Mouse (Mus musculus): ENCODE measurements around the gene Hist2h2ac.
A peak's percentile ranks its signal among the peaks of the same experiment; 100 is the strongest.
"Not testable (repeated sequence)": the region's sequence is repeated elsewhere in the genome, so short reads cannot be mapped to it uniquely, and the experiment has no call there.

Gene Hist2h2ac

GRCm38 (mm10) chr3:96249034-96249345 is 28.3 kb upstream of the Hist2h2ac start:
- no peak for DNase-seq (ENCODE audit: low spot score in 2 of 2)

- DNase-seq (ENCODE audit: low spot score in 2 of 2), result no peak
Observed at GRCm38 (mm10) chr3:96248141-96249033, 27.7 kb upstream of the Hist2h2ac start.

- no peak for DNase-seq (ENCODE audit: low spot score in 2 of 2)
Observed at GRCm38 (mm10) chr3:96247356-96248140, 26.9 kb upstream of the Hist2h2ac start.

- not testable (repeated sequence) for DNase-seq (ENCODE audit: low spot score in 2 of 2)
Observed at GRCm38 (mm10) chr3:96246427-96246856, 25.8 kb upstream of the Hist2h2ac start, which contains the start of gene Hist2h3c1. Gene Hist2h3c1 (plus strand): TSS chr3:96246685.

GRCm38 (mm10) chr3:96246018-96246417 is 25.3 kb upstream of the Hist2h2ac start:
- not testable (repeated sequence) for DNase-seq (ENCODE audit: low spot score in 2 of 2)

GRCm38 (mm10) chr3:96245003-96245886 is 24.6 kb upstream of the Hist2h2ac start, which contains the start of gene Hist2h2aa1:
Gene Hist2h2aa1 (plus strand): TSS chr3:96245497.
- DNase-seq (ENCODE audit: low spot score in 2 of 2), result peak; percentile 54 to 77

GRCm38 (mm10) chr3:96243921-96244572 is 23.4 kb upstream of the Hist2h2ac start:
- no peak for DNase-seq (ENCODE audit: low spot score in 2 of 2)

GRCm38 (mm10) chr3:96240799-96241197 is 20.1 kb upstream of the Hist2h2ac start:
- DNase-seq (ENCODE audit: low spot score in 2 of 2), result no peak

GRCm38 (mm10) chr3:96239949-96240798 is 19.5 kb upstream of the Hist2h2ac start, which contains the start of gene Hist2h2aa2:
Gene Hist2h2aa2 (minus strand): TSS chr3:96240276.
- peak; percentile 83 to 93 for DNase-seq (ENCODE audit: low spot score in 2 of 2)

- peak in 1 of 2 experiments; percentile 51 for DNase-seq (ENCODE audit: low spot score in 2 of 2)
Observed at GRCm38 (mm10) chr3:96238954-96239793, 18.5 kb upstream of the Hist2h2ac start, which contains the start of gene Hist2h3c2. Gene Hist2h3c2 (minus strand): TSS chr3:96239127.

GRCm38 (mm10) chr3:96237904-96238511 is 17.3 kb upstream of the Hist2h2ac start:
- no peak for DNase-seq (ENCODE audit: low spot score in 2 of 2)

GRCm38 (mm10) chr3:96237335-96237903 is 16.7 kb upstream of the Hist2h2ac start:
- DNase-seq (ENCODE audit: low spot score in 2 of 2), result no peak

GRCm38 (mm10) chr3:96236834-96237334 is 16.2 kb upstream of the Hist2h2ac start:
- no peak for DNase-seq (ENCODE audit: low spot score in 2 of 2)

- DNase-seq (ENCODE audit: low spot score in 2 of 2), result no peak
Observed at GRCm38 (mm10) chr3:96235836-96236235, 15.2 kb upstream of the Hist2h2ac start.

GRCm38 (mm10) chr3:96234914-96235313 is 14.2 kb upstream of the Hist2h2ac start:
- no peak for DNase-seq (ENCODE audit: low spot score in 2 of 2)

- no peak for DNase-seq (ENCODE audit: low spot score in 2 of 2)
Observed at GRCm38 (mm10) chr3:96231758-96232120, 11.1 kb upstream of the Hist2h2ac start.

GRCm38 (mm10) chr3:96230910-96231757 is 10.5 kb upstream of the Hist2h2ac start:
- no peak for DNase-seq (ENCODE audit: low spot score in 2 of 2)
